Mouse (Mus musculus) induced T-regulatory cell, adult 2 months (primary cell): ENCODE measurements around the gene Ap5z1.
A peak's percentile ranks its signal among the peaks of the same experiment; 100 is the strongest.

Experiments
- DNase-seq: peaks from one replicate; pipeline ENCODE4 v3.0.0-alpha.2; 2012; ENCODE audit warnings: low read depth

Ap5z1 gene

DNA sequence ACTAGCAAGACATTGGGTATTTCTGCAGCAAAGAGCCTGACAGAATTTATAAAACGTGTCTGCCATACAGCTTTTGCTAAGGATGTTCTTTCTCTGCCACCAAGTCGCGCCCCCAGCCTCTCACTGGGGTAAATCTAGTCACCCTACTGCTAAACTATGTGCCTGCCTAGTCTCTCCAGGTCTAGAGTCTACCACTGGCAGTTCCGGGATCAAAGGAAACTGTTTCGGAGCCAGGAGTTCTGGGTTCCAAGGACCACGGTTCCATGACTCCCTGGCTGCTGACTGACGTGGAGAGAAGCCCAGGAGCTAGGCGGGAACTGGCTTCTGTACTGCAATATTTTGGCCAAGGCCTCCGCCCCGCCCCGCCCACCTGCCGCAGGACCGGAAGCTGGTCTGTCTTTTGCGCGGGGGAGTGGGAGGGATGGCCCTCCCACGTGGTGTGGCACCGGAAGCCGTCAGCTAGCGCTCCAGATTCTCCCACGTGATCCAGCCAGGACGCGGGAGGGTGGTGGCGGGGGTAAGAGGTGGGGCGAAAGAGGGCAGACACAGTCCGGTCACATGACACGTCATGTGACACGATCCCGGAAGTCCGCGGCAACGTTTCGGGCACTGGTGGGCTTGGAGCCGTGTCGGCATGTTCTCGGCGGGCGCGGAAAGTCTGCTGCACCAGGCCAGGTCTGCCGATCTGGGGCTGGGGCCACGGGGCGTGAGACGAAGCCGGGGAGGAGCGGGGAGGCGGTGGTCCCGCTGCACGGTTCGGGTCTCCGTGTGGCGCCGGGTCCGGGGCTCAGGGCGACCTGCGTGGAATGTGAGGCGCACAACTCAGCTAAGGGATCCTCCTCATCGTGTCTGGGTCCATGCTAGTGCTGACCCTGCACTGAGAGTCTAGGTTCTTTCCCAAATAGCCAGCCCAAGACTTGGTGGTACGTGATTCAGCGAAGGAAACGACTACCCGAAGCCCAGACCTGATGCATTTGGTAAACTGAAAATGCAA lies at the start of gene Ap5z1:
Gene Ap5z1, plus strand, starts transcription at position 484 of the 994 bp plus-strand sequence.
- peak; percentile 96 for DNase-seq

DNA sequence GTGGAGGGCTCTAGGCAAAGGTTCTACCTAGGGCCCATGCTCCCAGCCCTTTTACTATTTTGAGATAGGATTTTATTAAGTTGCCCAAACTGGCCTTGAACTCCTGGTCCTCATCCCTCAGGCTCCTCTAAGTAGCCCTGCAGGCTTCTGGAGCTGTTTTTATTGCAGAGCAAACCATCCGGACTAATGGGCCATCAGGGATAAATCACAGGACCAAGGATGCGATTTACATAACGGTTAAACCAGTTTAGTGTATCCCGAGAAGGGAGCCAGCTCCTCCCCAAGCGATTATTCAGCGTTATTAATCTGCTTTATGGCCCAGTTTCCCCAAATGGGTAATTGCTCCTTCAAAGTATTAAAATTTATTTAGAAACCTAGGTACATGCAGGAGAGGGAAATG lies 48.3 kb upstream of the Ap5z1 start:
- DNase-seq, result no peak

DNA sequence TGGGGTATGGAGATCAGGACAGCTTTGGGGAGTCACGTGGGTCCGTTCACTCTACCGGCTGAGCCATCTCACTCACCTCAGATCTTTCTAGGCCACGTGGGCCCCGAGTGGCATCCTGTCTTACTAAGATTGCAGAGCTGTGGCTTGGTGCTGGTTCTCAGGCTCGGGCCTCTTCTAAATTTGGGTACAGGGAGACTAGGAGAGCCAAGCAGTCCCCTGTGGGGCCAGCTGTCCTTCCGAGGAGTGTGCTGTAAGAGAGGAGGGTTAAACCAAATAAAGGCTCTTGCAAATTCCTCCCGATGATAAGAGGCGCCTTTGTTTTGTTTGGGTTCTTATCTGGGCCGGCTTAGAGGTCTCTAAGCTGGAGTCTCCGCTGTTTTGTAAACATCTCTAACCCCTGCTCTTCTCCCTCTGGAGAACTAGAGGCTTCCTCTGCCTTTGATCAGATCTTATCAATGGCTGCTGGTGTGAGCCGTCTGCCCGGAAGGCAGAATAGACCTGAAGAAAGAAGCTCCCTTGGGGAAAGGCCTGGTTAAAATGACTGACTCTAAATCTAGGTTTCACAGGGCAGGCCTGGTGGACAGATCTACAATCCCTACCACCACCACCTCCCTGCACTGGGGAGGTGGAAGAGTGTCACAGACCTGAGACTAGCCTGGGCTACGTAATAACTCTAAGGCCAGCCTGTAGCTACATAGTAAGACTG lies 47.5 kb upstream of the Ap5z1 start:
- DNase-seq, result peak; percentile 83

DNA sequence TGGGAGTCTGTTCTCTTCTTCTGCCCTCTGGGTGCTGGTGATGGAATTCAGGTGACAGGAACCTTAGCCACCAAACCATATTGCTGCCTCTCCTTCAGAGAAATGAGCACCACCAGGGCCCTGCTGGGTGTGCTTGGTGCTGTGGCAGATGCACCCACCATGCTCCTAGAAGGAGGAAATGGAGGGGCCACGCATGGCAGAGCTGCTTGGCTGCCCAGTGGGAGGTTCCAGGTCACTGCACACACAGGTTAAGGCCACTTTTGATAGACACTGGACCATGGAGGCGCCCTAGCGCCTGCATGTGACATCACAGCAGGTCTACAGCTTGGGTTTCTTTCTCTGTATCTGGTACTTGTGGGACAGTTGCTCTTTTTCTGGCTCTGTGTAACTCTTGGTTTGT lies 46.6 kb upstream of the Ap5z1 start:
- no peak for DNase-seq

DNA sequence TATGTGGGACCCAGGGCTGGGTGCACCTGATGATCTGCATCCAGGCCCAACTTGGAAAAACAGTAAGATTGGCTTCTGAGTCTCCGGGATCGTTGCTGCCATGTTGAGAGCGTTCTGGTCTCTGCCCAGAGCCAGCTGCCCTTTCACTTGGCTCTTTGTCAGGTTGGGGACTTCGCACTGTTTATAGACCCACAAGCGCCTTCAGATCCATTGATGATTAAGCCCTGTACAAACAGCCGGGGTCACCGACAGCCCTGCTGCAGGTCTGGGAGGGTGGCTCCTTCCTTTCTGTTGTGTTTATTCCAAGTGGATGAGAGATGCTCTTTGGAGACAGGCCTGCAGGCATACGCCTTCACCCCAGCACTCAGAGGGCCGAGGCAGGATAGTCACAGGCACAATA lies 45.9 kb upstream of the Ap5z1 start:
- DNase-seq, result no peak

DNA sequence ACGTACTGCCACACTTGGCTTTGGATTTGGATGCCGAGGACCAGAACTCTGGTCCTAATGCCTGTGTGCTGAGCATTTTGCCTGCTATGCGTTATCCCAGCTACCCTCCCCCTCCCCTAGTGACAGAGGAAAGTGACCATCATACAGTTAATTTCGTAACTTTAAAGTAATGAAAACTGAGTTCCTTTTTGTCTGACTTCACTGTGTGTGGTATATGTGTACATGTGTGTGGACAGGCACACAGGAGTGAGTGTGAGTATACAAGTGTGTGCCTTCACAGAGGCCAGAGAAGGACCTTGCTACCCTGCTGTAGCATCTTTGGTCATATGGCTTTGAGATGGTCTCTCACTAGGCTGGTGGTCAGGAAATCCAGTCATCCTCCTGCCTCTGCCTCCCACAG lies 45.3 kb upstream of the Ap5z1 start:
- no peak for DNase-seq

DNA sequence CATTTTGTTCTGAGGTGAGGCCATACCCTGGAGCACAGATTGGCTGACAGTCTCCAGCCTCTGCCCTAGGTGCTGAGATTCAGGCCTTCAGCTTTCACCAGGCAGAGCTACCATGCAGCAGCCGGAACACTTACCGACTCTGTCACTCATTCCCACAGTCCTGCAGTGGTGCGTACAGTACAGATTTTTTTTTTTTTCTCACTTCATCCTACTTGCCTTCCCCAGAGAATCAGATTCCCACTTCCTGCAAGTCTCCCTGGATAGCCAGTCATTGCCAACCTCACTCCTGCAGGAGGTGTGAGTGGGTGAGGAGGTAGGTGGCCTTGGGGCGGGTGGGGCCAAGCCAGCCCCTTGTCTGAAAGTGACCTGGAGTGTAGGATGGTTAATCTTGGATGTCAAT lies 43.4 kb upstream of the Ap5z1 start:
- no peak for DNase-seq

DNA sequence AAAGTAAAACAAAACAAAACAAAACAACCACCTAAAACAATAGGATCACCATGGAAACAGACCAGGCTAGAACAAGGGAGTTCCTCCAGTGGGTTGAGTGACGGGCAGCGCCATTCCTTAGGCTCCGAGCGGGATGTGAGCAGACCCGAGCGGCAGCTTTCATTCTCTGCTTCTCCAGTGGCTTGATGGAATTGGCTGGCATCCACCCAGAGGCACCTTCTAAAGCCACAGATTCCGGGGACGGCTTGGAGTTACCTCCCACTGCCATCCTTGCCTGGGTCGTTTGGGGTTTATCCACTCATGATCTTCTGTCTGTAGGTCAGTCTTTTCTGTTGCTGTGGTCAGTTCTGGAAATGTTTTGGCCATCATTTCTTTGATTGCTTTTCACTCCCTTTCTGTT lies 42.8 kb upstream of the Ap5z1 start:
- peak; percentile 25 for DNase-seq

DNA sequence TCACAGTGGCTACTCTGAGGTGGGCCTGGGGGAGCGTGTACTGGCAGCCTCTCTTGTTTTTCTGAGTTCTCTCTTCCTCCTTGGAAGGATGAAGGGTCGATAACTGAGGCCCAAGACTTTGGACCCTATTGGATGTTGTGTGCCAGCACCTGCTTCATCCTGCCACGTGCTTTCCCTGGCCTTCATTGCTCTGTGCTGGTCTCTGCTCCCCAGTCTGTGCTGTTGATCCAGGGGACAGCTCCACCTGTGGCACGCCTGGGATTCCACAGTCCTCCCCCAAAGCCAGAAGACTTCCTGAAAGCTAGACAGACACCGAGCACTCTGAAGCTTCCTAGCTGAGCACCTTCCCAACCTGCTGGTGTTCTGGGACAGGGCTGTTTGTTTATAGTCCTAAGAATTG lies 41.9 kb upstream of the Ap5z1 start:
- DNase-seq, result no peak

DNA sequence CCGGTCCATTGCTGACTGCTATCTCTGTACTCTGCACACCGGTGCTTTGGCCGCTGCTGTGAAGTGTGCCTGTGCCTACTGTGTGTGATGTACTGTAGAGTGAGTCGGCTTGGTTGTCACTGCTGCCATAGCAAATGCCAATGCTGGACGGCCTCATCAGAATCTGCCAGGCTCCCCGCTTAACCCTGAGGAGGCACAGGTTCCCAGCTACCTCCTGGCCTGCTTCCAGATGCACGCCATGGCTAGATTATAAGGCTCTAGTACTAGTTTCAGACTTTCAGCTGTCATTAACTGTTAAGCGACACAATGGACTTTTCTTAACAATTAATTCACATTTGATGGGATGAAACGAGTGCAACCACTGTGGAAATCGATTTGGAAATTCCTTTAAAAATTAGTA lies 40.6 kb upstream of the Ap5z1 start:
- DNase-seq, result no peak

DNA sequence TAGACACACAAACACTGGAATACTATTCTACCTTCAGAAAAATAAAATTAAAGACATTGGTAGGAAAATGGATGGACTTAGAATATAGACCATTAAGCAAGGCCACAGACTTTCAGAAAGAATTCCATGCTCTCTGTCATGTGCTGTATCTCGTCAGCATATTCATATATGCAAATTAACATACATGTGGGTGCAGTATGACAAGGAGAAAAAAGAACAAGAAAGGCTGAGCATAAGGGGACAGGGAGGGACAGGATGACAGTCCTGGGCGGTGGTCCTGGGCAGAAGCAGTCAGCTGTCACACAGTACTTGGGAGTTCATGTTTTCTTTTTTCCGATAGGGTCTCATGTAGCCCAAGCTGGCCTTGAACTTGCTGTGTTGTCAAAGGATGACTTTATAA lies 40.0 kb upstream of the Ap5z1 start:
- no peak for DNase-seq

DNA sequence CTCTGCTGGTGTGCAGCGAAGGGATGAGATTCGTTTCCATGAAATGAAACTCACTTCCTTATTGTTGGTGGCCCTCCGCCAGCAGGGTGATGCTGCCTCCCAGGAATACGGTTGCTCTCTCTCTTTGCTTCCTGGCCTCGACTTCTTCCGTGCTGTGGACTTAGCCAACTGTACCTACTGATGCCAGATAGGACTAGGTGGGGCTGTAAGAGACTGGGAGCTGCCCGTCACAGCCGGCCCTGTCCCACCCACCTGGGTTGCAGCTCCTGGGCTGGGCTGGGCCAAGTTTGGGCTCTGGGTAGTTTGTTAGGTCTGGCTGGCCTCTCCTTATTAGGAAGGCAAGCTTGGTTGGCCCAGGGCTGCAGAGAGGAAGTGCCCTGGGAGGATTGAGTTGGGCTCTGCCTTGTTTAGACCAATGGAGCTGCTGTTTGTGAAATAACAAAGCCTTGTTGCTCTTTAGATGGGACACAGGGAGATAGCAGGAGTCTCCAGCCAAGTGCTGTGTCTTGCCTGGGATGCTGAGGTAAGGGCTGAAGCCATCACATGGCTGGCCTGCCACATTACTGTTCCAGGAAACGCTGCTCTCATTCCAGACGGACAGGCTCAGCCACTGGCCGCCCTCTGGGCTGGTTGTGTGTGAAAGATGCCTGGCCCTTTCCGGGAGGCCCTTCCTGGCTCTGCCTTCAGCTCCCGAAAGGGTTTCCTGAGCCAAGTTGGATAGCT lies 39.0 kb upstream of the Ap5z1 start:
- DNase-seq, result no peak

DNA sequence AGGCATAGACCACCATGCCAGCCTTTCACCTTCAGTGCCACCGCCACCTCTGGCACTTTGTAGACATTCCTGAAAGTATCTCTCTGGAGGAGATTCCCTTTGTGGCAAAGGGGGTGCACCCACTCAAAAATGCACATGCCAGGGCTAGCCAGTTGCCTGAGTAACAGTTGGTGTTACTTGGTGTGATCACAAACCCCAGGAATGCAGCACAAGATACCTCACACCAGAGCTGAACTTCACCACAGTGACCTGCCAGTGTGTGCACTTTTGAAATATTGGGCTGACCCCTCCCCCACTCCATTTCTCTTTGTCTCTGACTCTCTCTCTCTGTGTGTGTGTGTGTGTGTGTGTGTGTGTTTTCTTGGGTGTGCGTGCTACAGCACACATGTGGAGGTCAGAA lies 37.3 kb upstream of the Ap5z1 start:
- no peak for DNase-seq

DNA sequence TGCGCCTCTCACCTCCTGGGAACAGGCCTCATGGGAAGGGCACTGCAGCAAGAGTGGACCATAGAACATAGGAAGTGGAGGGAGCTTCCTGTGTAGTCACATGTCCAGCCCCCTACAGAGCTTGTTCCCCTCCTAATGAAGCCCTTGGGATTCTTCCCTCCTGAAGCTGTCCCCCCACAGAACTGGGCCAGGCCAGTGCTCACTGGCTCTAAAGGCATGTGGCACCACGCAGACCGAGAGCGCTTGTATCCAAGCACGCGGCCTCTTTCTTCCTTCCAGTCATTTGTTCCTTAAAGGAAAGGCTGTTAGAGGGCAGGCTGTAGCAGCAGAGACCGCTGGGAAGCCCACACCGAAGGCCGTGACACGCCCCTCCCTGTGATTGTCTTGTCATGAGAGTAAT lies 35.9 kb upstream of the Ap5z1 start:
- DNase-seq, result no peak

DNA sequence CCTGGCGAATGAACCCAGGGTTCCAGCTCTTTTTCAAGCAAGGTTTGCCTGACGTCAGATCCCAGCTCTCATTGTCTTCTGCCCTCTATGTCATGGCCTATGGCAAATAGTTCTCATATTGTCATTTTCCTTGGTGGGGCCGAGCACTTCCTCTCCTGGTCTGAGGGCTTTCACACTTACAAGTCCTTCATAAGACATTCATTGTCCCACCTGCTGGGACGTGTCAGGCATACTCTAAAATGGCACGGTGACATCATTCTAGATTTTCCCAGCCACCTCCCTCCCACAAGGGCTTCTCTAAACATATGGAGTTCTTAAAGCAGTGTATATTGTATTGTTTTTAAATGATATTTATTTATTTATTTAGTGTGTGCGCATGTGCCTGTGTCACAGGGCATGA lies 35.1 kb upstream of the Ap5z1 start:
- DNase-seq, result no peak

DNA sequence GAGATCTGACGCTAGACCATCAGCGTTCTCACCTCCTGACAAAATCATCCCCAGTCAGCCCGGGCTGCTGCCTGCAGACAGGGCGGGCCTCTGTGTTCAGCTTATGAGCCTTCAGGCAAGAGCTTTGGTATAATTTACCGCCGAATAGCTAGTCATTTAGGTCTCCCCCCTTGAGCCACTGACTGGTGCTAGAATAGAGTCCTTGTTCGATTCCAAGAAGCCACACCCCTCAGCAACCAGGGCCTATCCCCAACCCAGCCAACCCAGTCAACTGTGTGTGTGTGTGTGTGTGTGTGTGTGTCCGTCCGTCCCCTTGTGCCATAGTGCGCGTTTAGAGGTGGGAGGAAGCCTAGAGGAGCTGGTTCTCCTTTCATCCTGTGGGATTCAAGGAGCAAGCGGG lies 32.7 kb upstream of the Ap5z1 start:
- DNase-seq, result no peak

DNA sequence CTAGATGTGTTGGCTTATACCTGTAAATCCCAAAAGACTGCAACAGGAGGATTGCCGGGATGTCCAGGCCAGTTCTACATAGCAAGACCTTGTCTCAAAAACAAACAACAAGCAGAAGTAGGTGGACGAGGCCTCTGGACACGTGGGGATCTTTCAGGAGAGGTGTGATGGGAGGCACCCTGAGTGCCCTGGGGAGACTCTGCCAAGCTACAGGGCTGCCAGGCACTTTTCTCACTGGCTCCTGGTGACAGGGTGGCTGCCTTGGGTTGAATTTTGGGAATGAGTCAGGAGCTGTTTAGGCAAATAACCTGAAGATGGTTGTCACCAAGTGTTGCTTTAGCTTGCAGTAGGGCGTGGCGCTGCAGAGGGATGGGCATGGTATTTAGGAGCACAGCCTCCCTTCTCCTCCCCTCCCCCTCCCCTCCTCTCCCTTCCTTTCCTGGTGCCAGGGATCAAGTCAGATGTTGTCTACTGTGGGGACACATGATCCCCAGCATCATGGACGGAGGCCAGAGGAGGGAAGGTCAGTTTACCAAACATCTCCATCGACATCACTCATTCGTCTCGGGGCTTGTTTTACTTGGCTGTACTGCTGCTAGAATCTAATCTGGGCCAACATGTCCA lies 31.8 kb upstream of the Ap5z1 start:
- DNase-seq, result no peak

DNA sequence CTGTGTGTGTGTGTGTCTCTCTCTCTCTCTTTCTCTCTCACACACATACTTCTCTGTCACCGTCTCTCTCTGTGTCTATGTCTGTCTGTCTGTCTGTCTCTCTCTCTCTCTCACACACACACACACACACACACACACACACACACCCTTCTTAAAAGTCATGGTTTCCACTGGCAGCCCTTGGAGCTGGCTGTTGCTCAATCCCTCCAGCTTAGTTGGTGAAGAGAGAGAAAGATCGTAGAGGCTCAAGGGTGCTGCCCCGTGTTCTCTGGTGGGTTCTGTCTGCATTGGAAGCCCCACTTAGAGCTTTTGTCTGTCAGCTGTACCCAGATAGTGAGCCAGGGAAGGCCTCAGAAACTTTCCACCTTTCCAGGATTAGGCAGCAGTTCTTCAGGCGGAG lies 31.0 kb upstream of the Ap5z1 start:
- no peak for DNase-seq

DNA sequence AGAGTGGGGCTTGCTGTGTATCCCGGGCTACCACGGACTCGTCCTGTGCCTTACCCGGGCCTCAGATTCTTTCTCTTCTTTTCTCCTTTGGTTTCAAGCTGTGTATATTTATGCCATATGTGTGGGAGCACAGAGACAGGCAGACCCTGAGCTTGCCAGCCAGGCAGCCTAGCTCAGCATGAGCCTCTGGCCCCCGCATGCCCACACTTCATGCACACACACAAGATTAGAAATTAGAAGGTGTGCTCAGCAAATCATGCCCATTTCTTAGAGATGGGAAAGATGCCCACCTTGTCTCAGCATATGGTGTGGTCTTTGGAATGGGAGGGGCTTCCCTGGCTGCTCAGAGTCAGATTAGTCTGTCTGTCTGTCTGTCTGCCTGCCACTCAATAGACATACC lies 29.7 kb upstream of the Ap5z1 start:
- DNase-seq, result no peak

DNA sequence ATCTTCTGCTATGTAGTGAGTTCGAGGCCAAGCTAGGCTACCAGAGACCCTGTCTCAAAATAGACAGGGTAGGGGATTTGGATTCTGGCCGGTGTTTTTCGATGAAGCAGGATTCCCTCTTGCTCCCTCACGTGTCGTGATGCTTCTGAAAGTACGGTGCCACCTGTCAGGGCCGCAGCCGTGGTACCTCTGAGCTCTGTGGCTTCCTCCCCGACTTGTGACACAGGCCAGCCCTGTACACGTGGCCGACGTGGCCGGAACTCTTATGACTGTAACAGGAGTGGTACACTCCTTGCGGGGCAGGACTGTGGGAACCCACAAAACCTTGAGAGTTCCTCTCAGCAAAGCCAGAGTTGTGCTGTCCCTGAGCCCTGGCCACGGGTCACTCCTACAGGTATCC lies 28.0 kb upstream of the Ap5z1 start:
- DNase-seq, result no peak

DNA sequence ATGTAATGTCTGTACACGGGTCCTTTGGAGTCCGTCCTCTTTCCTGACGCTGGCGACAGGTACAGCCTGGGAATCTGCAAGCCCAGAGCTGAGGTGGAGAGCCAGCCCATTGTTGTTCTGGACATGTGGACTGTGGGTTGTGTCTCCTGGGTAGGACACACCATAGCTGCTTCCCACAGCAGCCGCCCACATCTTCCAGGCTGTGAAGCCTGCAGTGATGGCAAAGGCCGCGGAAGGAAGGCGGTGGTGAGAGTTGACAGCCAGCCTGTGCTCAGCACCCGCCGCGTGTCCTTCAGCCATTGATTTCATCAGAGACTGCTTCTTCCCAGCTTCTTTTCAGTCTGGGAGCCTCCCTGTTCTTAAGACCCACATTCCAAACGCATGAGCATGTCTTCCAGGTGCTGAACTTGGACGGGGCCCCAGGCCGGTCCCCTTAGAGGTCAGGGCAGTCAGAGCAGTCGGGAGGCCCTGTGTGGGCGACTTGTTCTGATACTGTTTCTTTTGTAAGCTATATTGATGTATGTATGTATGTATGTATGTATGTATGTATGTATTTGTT lies 25.3 kb upstream of the Ap5z1 start:
- no peak for DNase-seq

DNA sequence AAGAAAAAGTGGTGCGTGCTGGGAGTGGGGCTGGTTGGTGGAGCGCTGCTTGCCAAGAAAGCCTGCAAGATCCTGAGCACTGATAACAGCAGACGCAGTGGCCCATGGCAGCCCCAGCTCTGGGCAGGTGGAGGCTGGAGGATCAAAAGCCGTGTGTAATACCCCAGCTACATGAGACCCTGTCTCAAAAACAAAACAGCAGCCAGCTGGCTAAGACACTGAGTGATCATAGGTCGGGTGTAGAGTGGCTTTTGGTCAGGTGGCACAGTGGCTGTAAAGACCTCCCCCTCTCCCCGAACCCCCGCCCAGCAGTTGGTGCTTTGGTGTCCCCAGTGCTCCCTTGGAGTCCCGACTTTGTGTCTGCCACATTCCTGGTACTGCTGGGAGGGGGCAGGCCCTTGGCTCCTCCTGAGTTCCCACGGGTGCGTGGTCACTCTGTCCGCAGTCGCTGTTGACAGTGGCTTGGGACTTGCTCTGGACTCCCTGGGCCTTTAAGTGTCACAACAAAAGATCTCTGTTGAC lies 23.8 kb upstream of the Ap5z1 start:
- DNase-seq, result peak; percentile 70
